Comparison of ENCODE assay signal across 20 mouse cellular contexts in the genomic region with DNA sequence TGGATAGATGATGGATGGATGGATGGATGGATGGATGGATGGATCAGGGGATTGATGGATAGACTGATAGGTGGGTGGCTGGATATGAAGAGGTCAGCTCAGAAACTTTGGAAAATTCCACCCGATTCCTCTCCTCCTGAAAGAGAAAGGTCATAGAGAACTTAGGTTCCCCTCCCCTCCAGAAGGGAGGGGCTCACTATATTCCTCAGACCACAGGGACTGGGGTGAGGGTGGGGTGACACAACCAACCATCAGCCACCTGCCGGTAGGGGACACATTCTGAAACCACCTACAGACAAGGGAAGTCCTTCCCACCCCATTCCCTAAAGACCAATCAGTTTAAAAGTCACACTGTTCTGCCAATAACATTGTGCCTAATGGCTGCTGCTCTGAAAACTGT. TPM values are rescaled to one million over a fixed set of nuclear protein-coding genes. Genes with fewer than 3 reads are reported as not detected.
DNase-seq lines count a peak whose midpoint lies in the region; ATAC-seq and TF ChIP-seq lines count a peak whose summit lies in the region.
"Had no signal": no experiment of that assay in that cellular context is flagged by ENCODE, and none has a peak within 500 bp of the region (broad histone marks: within the 10 kb centered on the region; RNA-seq: fewer than 3 reads in every experiment).

No protein-coding gene starts in this region.

- H3K9ac ChIP-seq in liver, embryonic 12.5 days, result no peak overlapping the region
- H3K9ac ChIP-seq in hindbrain, postnatal 0 days (replicated peaks; ENCODE audit: low read length), result no peak overlapping the region
- no peak overlapping the region for H3K9ac ChIP-seq in stomach, embryonic 15.5 days
- H3K9ac ChIP-seq: liver, embryonic 13.5 days; neural tube, embryonic 13.5 days had no signal

- TF ChIP-seq CTCF in hindbrain, postnatal 0 days (IDR thresholded peaks at IDR 0.05; ENCODE audit: low read depth), result no peak

- peak; percentile 88 for DNase-seq in heart, adult 11 months
- DNase-seq in heart, postnatal 14 days, result no peak
- DNase-seq in liver, result no peak
- DNase-seq in hindbrain, postnatal 0 days (ENCODE audit: low spot score), result no peak
- no peak for DNase-seq in layer of hippocampus, adult 8-10 months (ENCODE audit: low spot score in 2 of 2)
- no peak for DNase-seq in ovary, postnatal 14 days (ENCODE audit: low spot score)
- DNase-seq: cerebellum, adult 8-10 months; embryo, embryonic 11 days; kidney, adult 9 months; liver, embryonic 13.5 days; lung, postnatal 4 days; right cerebral cortex, adult 18-20 months; thymus, postnatal 14 days had no signal

- H3K4me2 ChIP-seq in liver, embryonic 12.5 days, result no peak overlapping the region
- H3K4me2 ChIP-seq in hindbrain, postnatal 0 days (ENCODE audit: low read depth, low read length), result no peak overlapping the region
- no peak overlapping the region for H3K4me2 ChIP-seq in stomach, embryonic 15.5 days
- H3K4me2 ChIP-seq: liver, embryonic 13.5 days; neural tube, embryonic 13.5 days had no signal

- H3K4me1 ChIP-seq in liver, embryonic 12.5 days, result no peaks in the 10 kb centered on the region
- no peaks in the 10 kb centered on the region for H3K4me1 ChIP-seq in hindbrain, postnatal 0 days (ENCODE audit: insufficient read depth, low read length)
- H3K4me1 ChIP-seq in stomach, embryonic 15.5 days, result no peaks in the 10 kb centered on the region
- H3K4me1 ChIP-seq: liver, embryonic 13.5 days; neural tube, embryonic 13.5 days had no signal

- peaks cover 37% of the 10 kb centered on the region for H3K9me3 ChIP-seq in liver, embryonic 12.5 days (replicated peaks)
- H3K9me3 ChIP-seq in hindbrain, postnatal 0 days (ENCODE audit: low read length), result peaks cover 35% of the 10 kb centered on the region
- peaks cover 13% of the 10 kb centered on the region for H3K9me3 ChIP-seq in stomach, embryonic 15.5 days

- intact Hi-C loops in heart, postnatal 14 days (cut with DNase I), result no loop called here

- H3K4me3 ChIP-seq in liver, embryonic 12.5 days, result no peak overlapping the region
- no peak overlapping the region for H3K4me3 ChIP-seq in hindbrain, postnatal 0 days (ENCODE audit: low read length)
- no peak overlapping the region for H3K4me3 ChIP-seq in stomach, embryonic 15.5 days (replicated peaks)
- H3K4me3 ChIP-seq: liver, embryonic 13.5 days; neural tube, embryonic 13.5 days had no signal

- 56% methylated on average over 2 of the region's 2 CpGs for WGBS in liver, embryonic 12.5 days (ENCODE audit: insufficient replicate concordance)
- 84% methylated on average over 2 of the region's 2 CpGs for WGBS in hindbrain, postnatal 0 days
- 86% methylated on average over 2 of the region's 2 CpGs for WGBS in stomach, embryonic 15.5 days

- no peaks in the 10 kb centered on the region for H3K27me3 ChIP-seq in liver, embryonic 12.5 days (replicated peaks)
- H3K27me3 ChIP-seq in hindbrain, postnatal 0 days (ENCODE audit: insufficient read depth, low read length), result no peaks in the 10 kb centered on the region
- H3K27me3 ChIP-seq in stomach, embryonic 15.5 days (replicated peaks), result no peaks in the 10 kb centered on the region
- H3K27me3 ChIP-seq: liver, embryonic 13.5 days; neural tube, embryonic 13.5 days had no signal

- ATAC-seq in liver, embryonic 12.5 days, result peak; percentile 40; the same call in 1 of the 2 replicates
- 0 out of 2 replicates have a peak, but pooled peaks have one; percentile 24 for ATAC-seq in hindbrain, postnatal 0 days
- peak; percentile 13; the same call in 1 of the 2 replicates for ATAC-seq in stomach, embryonic 15.5 days (ENCODE audit: insufficient read depth, low FRiP score, low read depth)

- H3K36me3 ChIP-seq in liver, embryonic 12.5 days, result no peaks in the 10 kb centered on the region
- H3K36me3 ChIP-seq in hindbrain, postnatal 0 days (ENCODE audit: insufficient read depth, low read length), result no peaks in the 10 kb centered on the region
- no peaks in the 10 kb centered on the region for H3K36me3 ChIP-seq in stomach, embryonic 15.5 days
- H3K36me3 ChIP-seq: liver, embryonic 13.5 days; neural tube, embryonic 13.5 days had no signal

- H3K27ac ChIP-seq in liver, embryonic 12.5 days, result no peak overlapping the region
- H3K27ac ChIP-seq in hindbrain, postnatal 0 days, result no peak overlapping the region
- no peak overlapping the region for H3K27ac ChIP-seq in stomach, embryonic 15.5 days
- H3K27ac ChIP-seq: liver, embryonic 13.5 days; neural tube, embryonic 13.5 days had no signal

RNA-seq across cellular contexts. Expression of a gene that starts 14.5 kb away (rescaled TPM):
- not detected for total RNA-seq in heart, postnatal 14 days (2021)
- polyA plus RNA-seq in liver, embryonic 12.5 days (2016; fragmentation: Nextera tagmentation; extraction: Ambion mirVana), result not detected in 2 replicates
- not detected in 2 replicates for total RNA-seq in hindbrain, postnatal 0 days (2014; rRNA removed)
- polyA plus RNA-seq in hindbrain, postnatal 0 days (2015; fragmentation: Nextera tagmentation; extraction: Ambion mirVana), result not detected in 2 replicates
- not detected in 2 replicates for polyA plus RNA-seq in stomach, embryonic 15.5 days (2015; fragmentation: Nextera tagmentation; extraction: Ambion mirVana)
- not detected for total RNA-seq in layer of hippocampus, adult 8-10 months (2022)
- total RNA-seq: left cerebral cortex, adult 18-20 months; MEL had no signal
- polyA plus RNA-seq: C2C12; frontal cortex, adult 2 months; liver, embryonic 13.5 days; neural tube, embryonic 13.5 days had no signal

RNA-seq across cellular contexts. Expression of a gene that starts 23.6 kb away (rescaled TPM):
- not detected for total RNA-seq in heart, postnatal 14 days (2021)
- not detected in 2 replicates for polyA plus RNA-seq in liver, embryonic 12.5 days (2016; fragmentation: Nextera tagmentation; extraction: Ambion mirVana)
- not detected in 2 replicates for total RNA-seq in hindbrain, postnatal 0 days (2014; rRNA removed)
- polyA plus RNA-seq in hindbrain, postnatal 0 days (2015; fragmentation: Nextera tagmentation; extraction: Ambion mirVana), result not detected in 2 replicates
- polyA plus RNA-seq in stomach, embryonic 15.5 days (2015; fragmentation: Nextera tagmentation; extraction: Ambion mirVana), result not detected in 2 replicates
- not detected for total RNA-seq in layer of hippocampus, adult 8-10 months (2022)
- total RNA-seq: MEL had no signal
- polyA plus RNA-seq: C2C12; frontal cortex, adult 2 months; liver, embryonic 13.5 days; neural tube, embryonic 13.5 days had no signal
